Mouse (Mus musculus) C2C12 (cell line): Measurements from ENCODE around the gene Nav2. TPM values are rescaled to one million over a fixed set of nuclear protein-coding genes. Genes with fewer than 3 reads are reported as not detected.

Source experiments
- H3K27me3 ChIP-seq: one replicate; pipeline ENCODE4 v1.6.1; 2011; ENCODE audit not compliant: control insufficient read depth, insufficient read depth, insufficient read length
- H3K36me3 ChIP-seq: one replicate; pipeline ENCODE4 v1.6.1; 2011; ENCODE audit not compliant: control insufficient read depth, insufficient read depth
- H3K4me3 ChIP-seq: one replicate; pipeline ENCODE4 v1.5.1; 2011; ENCODE audit warnings: mild to moderate bottlenecking, control low read depth; ENCODE audit not compliant: poor library complexity, insufficient read depth, severe bottlenecking
- H3K79me2 ChIP-seq: one replicate; pipeline ENCODE4 v1.6.1; 2011; ENCODE audit not compliant: control insufficient read depth, insufficient read depth
- H3K79me3 ChIP-seq: one replicate; pipeline ENCODE4 v1.6.1; 2011; ENCODE audit warnings: low read depth, control low read depth
- H3ac ChIP-seq: one replicate; pipeline ENCODE3; 2011; ENCODE audit warnings: low read depth; ENCODE audit not compliant: control insufficient read depth, insufficient read length
- CEBPB ChIP-seq: IDR thresholded peaks from one replicate; pipeline ENCODE4 v1.6.1; 2011; ENCODE audit warnings: low read depth, mild to moderate bottlenecking, control low read depth, moderate library complexity
- CTCF ChIP-seq: IDR thresholded peaks from one replicate; pipeline ENCODE4 v1.5.1; 2011; ENCODE audit not compliant: control insufficient read depth, insufficient read depth, insufficient read length
- FOSL1 ChIP-seq: IDR thresholded peaks from one replicate; pipeline ENCODE4 v1.8.0; 2011; ENCODE audit warnings: mild to moderate bottlenecking, low read length; ENCODE audit not compliant: poor library complexity, insufficient read depth, severe bottlenecking
- MAX ChIP-seq: IDR thresholded peaks from one replicate; pipeline ENCODE4 v1.6.1; 2011; ENCODE audit warnings: mild to moderate bottlenecking, control low read depth
- MYOD1 ChIP-seq: IDR thresholded peaks from one replicate; pipeline ENCODE4 v1.6.1; 2011; ENCODE audit warnings: low read depth; ENCODE audit not compliant: control insufficient read depth, insufficient read length
- MYOG ChIP-seq: IDR thresholded peaks from one replicate; pipeline ENCODE4 v1.6.1; 2011; ENCODE audit not compliant: control insufficient read depth, insufficient read length; ENCODE audit errors: extremely low read depth
- USF1 ChIP-seq: IDR thresholded peaks from one replicate; pipeline ENCODE4 v1.6.1; 2011; ENCODE audit warnings: low read depth, mild to moderate bottlenecking, control low read depth, moderate library complexity
- polyA plus RNA-seq: library from polyadenylated mRNA; unstranded; fragments of >200 nt; fragmentation: generic; extraction: Trizol; gene quantifications from one replicate; pipeline ENCODE4 v1.2.1, GENCODE M21; 2012; ENCODE audit warnings: missing spikeins

Gene Nav2
- polyA plus RNA-seq, 1 experiment, result 4.7 TPM

DNA sequence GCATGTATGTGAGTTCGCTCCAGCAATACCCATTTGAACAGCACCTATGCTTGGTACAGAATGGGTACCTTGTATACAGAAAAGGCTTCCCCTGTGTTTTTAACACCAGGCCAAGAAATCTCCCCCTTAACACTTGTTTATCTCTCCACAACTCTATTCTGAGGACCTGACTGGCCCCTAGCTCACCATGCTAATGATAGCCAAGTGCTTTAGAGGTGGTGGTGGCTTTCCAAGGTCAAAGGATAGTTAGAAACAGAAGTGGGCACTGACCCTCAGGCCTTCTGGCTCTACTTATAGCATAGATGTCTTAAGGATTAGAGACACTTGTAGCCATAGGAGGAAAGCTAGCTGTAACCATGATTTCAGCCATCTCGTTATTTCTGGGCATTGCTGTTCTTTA lies 663.1 kb downstream of the Nav2 start:
- Histone ChIP-seq H3K79me2 (no peaks in the 10 kb centered on the region), H3K36me3 (peaks cover 10% of the 10 kb centered on the region), H3K4me3 (no peak overlapping the region), H3ac (no peak overlapping the region), H3K27me3 (no peaks in the 10 kb centered on the region), H3K79me3 (no peaks in the 10 kb centered on the region)
- TF ChIP-seq FOSL1, result no peak

- Histone ChIP-seq H3K4me3 (no peak overlapping the region), H3K79me3 (no peaks in the 10 kb centered on the region), H3K36me3 (peaks cover 16% of the 10 kb centered on the region), H3K79me2 (no peaks in the 10 kb centered on the region), H3ac (no peak overlapping the region), H3K27me3 (no peaks in the 10 kb centered on the region)
- TF ChIP-seq CEBPB (no peak), FOSL1 (no peak), USF1 (no peak)
These were observed 666.7 kb downstream of the Nav2 start for GRCm38 (mm10) chr7:49575226-49575625.

GRCm38 (mm10) chr7:49577096-49577495 lies 668.6 kb downstream of the Nav2 start:
- no peak for TF ChIP-seq MAX
- TF ChIP-seq CTCF, result no peak
- no peak for TF ChIP-seq MYOG
- TF ChIP-seq USF1, result no peak
- no peak for TF ChIP-seq MYOD1
- TF ChIP-seq FOSL1, result no peak
- TF ChIP-seq CEBPB, result no peak
- H3K4me3 ChIP-seq, result no peak overlapping the region
- no peak overlapping the region for H3ac ChIP-seq
- no peaks in the 10 kb centered on the region for H3K79me3 ChIP-seq
- H3K79me2 ChIP-seq, result no peaks in the 10 kb centered on the region
- H3K36me3 ChIP-seq, result peaks cover 16% of the 10 kb centered on the region
- no peaks in the 10 kb centered on the region for H3K27me3 ChIP-seq

DNA sequence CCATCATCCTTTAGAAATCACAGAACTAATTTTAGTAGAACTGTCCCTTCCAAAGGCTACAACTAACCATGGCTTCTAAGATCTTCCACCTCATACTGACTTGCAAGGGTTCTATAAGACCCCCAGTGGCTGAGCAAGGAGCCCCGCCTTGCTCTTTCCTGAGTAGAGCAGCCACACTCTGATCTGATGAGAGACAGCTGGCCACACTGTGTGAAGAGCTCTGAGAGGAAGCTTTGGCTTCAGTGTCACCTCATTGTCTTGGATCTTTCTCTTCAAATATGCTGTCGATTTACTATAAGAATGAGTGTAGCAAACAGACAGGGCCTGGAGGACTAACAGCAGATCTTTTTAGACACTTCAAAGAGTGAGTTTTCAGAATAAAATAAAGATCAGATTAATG lies 673.4 kb downstream of the Nav2 start:
- no peak for TF ChIP-seq USF1
- TF ChIP-seq CEBPB, result no peak
- TF ChIP-seq MAX, result no peak
- no peak for TF ChIP-seq MYOD1
- no peak for TF ChIP-seq FOSL1
- TF ChIP-seq MYOG, result no peak
- no peak for TF ChIP-seq CTCF
- Histone ChIP-seq H3K4me3 (no peak overlapping the region), H3K79me3 (no peaks in the 10 kb centered on the region), H3K27me3 (no peaks in the 10 kb centered on the region), H3K36me3 (peaks cover 3% of the 10 kb centered on the region), H3K79me2 (no peaks in the 10 kb centered on the region), H3ac (no peak overlapping the region)

DNA sequence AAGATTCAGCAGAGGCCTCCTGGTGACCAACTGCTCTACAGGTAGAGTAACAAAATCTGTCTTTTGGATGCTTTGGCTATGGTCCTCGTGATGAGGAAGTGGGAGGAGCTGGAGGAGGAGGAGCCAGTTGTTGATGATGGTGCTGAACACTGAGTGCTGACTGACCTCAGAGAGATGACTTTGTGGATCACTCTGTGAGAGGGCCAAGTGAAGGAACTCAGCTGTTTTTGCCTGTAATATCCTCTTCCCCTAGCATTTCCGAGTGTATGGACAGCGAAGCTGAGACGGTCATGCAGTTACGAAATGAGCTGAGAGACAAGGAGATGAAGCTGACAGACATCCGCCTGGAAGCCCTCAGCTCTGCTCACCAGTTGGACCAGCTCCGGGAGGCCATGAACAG lies 674.0 kb downstream of the Nav2 start:
- H3K36me3 ChIP-seq, result no peaks in the 10 kb centered on the region

GRCm38 (mm10) chr7:49583176-49583575 lies 674.7 kb downstream of the Nav2 start:
- H3K36me3 ChIP-seq, result no peaks in the 10 kb centered on the region
- H3K4me3 ChIP-seq, result no peak overlapping the region
- TF ChIP-seq MAX (no peak), MYOG (no peak)

More for the DNA sequence above, 674.0 kb downstream of the Nav2 start:
- Histone ChIP-seq H3K4me3 (no peak overlapping the region), H3K79me3 (no peaks in the 10 kb centered on the region), H3ac (no peak overlapping the region), H3K27me3 (no peaks in the 10 kb centered on the region), H3K79me2 (no peaks in the 10 kb centered on the region)
- TF ChIP-seq CTCF (no peak), MYOD1 (no peak), USF1 (no peak), FOSL1 (no peak), MYOG (no peak), MAX (no peak), CEBPB (no peak)

More at GRCm38 (mm10) chr7:49583176-49583575, 674.7 kb downstream of the Nav2 start:
- H3K79me3 ChIP-seq, result no peaks in the 10 kb centered on the region
- H3ac ChIP-seq, result no peak overlapping the region
- no peaks in the 10 kb centered on the region for H3K27me3 ChIP-seq
- H3K79me2 ChIP-seq, result no peaks in the 10 kb centered on the region
